Comparison of ENCODE assay signal across 17 mouse cellular contexts in genomic region chr2:140169057-140169456, GRCm38 (mm10). TPM values are rescaled to one million over a fixed set of nuclear protein-coding genes. Genes with fewer than 3 reads are reported as not detected.
DNase-seq lines count a peak whose midpoint lies in the region; ATAC-seq and TF ChIP-seq lines count a peak whose summit lies in the region.
"Had no signal": no experiment of that assay in that cellular context is flagged by ENCODE, and none has a peak within 500 bp of the region (broad histone marks: within the 10 kb centered on the region; RNA-seq: fewer than 3 reads in every experiment).

No protein-coding gene starts in this region.

- H3K27me3 ChIP-seq in heart, embryonic 15.5 days: no peaks in the 10 kb centered on the region
- no peaks in the 10 kb centered on the region for H3K27me3 ChIP-seq in midbrain, embryonic 10.5 days (ENCODE audit: low read depth, poor library complexity, severe bottlenecking)
- H3K27me3 ChIP-seq in midbrain, postnatal 0 days (ENCODE audit: insufficient read depth, low read length): no peaks in the 10 kb centered on the region
- H3K27me3 ChIP-seq: hindbrain, embryonic 15.5 days; stomach, embryonic 15.5 days had no signal

- no peak overlapping the region for H3K4me3 ChIP-seq in heart, embryonic 15.5 days
- H3K4me3 ChIP-seq in midbrain, embryonic 10.5 days: peak overlapping the region; percentile 88
- no peak overlapping the region for H3K4me3 ChIP-seq in midbrain, postnatal 0 days (ENCODE audit: low read depth, low read length)

- no peak for DNase-seq in heart, postnatal 25 days (ENCODE audit: low spot score)
- no peak for DNase-seq in midbrain, embryonic 10.5 days (ENCODE audit: low spot score)
- DNase-seq in midbrain, postnatal 0 days (ENCODE audit: low spot score): no peak
- no peak for DNase-seq in embryo, embryonic 10 days (ENCODE audit: low spot score)
- DNase-seq in adrenal gland, postnatal 36 days: no peak
- DNase-seq: cerebellum, adult 2 months; heart, adult 18-20 months; kidney, postnatal 25 days; midbrain, embryonic 14.5 days; thymus, postnatal 36 days had no signal

- TF ChIP-seq CTCF in midbrain, postnatal 0 days (IDR thresholded peaks at IDR 0.05): no peak

- peak overlapping the region; percentile 79; the same call in 1 of the 2 replicates for H3K4me2 ChIP-seq in heart, embryonic 15.5 days
- H3K4me2 ChIP-seq in midbrain, postnatal 0 days (ENCODE audit: low read depth, low read length, poor library complexity, severe bottlenecking): no peak overlapping the region

- peaks cover 12% of the 10 kb centered on the region for H3K36me3 ChIP-seq in heart, embryonic 15.5 days
- H3K36me3 ChIP-seq in midbrain, embryonic 10.5 days: peaks cover 42% of the 10 kb centered on the region
- peaks cover 3% of the 10 kb centered on the region; the same call in 1 of the 2 replicates for H3K36me3 ChIP-seq in midbrain, postnatal 0 days (ENCODE audit: insufficient read depth, low read length)

- no peak overlapping the region for H3K27ac ChIP-seq in heart, embryonic 15.5 days
- H3K27ac ChIP-seq in midbrain, embryonic 10.5 days (replicated peaks): no peak overlapping the region
- H3K27ac ChIP-seq in midbrain, postnatal 0 days (ENCODE audit: low read depth, low read length): no peak overlapping the region
- H3K27ac ChIP-seq: hindbrain, embryonic 15.5 days; stomach, embryonic 15.5 days had no signal

- intact Hi-C loops in heart, postnatal 25 days (cut with DNase I): loop anchor here (5.0 kb wide), 1 partner anchor 107 kb away; no protein-coding TSS in a partner anchor

- H3K9me3 ChIP-seq in heart, embryonic 15.5 days (replicated peaks): no peaks in the 10 kb centered on the region
- no peaks in the 10 kb centered on the region for H3K9me3 ChIP-seq in midbrain, embryonic 10.5 days (replicated peaks)
- H3K9me3 ChIP-seq in midbrain, postnatal 0 days (ENCODE audit: low read length): no peaks in the 10 kb centered on the region
- H3K9me3 ChIP-seq: hindbrain, embryonic 15.5 days; stomach, embryonic 15.5 days had no signal

- H3K4me1 ChIP-seq in heart, embryonic 15.5 days (replicated peaks): peaks cover 12% of the 10 kb centered on the region
- peaks cover 23% of the 10 kb centered on the region for H3K4me1 ChIP-seq in midbrain, embryonic 10.5 days
- H3K4me1 ChIP-seq in midbrain, postnatal 0 days (ENCODE audit: insufficient read depth, low read length): peaks cover 3% of the 10 kb centered on the region

- H3K9ac ChIP-seq in heart, embryonic 15.5 days: no peak overlapping the region
- H3K9ac ChIP-seq in midbrain, postnatal 0 days (replicated peaks; ENCODE audit: low read length, poor library complexity, severe bottlenecking): no peak overlapping the region

- WGBS in heart, embryonic 15.5 days: 66% methylated on average over 1 of the region's 1 CpGs
- WGBS in midbrain, embryonic 10.5 days: 90% methylated on average over 1 of the region's 1 CpGs
- WGBS in midbrain, postnatal 0 days: 88% methylated on average over 1 of the region's 1 CpGs

- no peak for ATAC-seq in heart, embryonic 15.5 days (replicated peaks; ENCODE audit: insufficient number of reproducible peaks, insufficient read depth, low FRiP score, low read depth)
- no peak for ATAC-seq in midbrain, postnatal 0 days (ENCODE audit: low FRiP score)
- 0 out of 2 replicates have a peak, but pooled peaks have one; percentile 13 for ATAC-seq in granulocyte monocyte progenitor cell, adult 5-6 weeks (replicated peaks; ENCODE audit: poor library complexity, severe bottlenecking)

RNA-seq across cellular contexts. Expression of gene Esf1, which starts 1.3 kb away (rescaled TPM):
- 12.8 and 14.9 TPM in 2 replicates for polyA plus RNA-seq in heart, embryonic 15.5 days (2015; fragmentation: Nextera tagmentation; extraction: Ambion mirVana)
- 10 to 100 TPM; 12.5 to 12.6 TPM for total RNA-seq in heart, postnatal 25 days (2021)
- polyA plus RNA-seq in midbrain, embryonic 10.5 days (2016; fragmentation: Nextera tagmentation; extraction: Ambion mirVana): 26.9 and 28.3 TPM in 2 replicates
- total RNA-seq in midbrain, postnatal 0 days (2014; rRNA removed): 6.4 and 8.9 TPM in 2 replicates
- 13.7 and 17.2 TPM in 2 replicates for polyA plus RNA-seq in midbrain, postnatal 0 days (2015; fragmentation: Nextera tagmentation; extraction: Ambion mirVana)
- 25.0 and 36.0 TPM in 2 replicates for total RNA-seq in granulocyte monocyte progenitor cell, adult 5-6 weeks (2014; fragmentation: Nextera tagmentation)
- total RNA-seq in granulocyte monocyte progenitor cell, adult 5-6 weeks (2017): 48.8 and 63.6 TPM in 2 replicates
- total RNA-seq in adrenal gland, postnatal 36 days (2021): 10 to 100 TPM; 24.8 to 27.0 TPM

RNA-seq across cellular contexts. Expression of gene Ndufaf5, which starts 1.4 kb away (rescaled TPM):
- 33.6 and 39.2 TPM in 2 replicates for polyA plus RNA-seq in heart, embryonic 15.5 days (2015; fragmentation: Nextera tagmentation; extraction: Ambion mirVana)
- total RNA-seq in heart, postnatal 25 days (2021): 10 to 100 TPM; 35.4 to 37.7 TPM
- polyA plus RNA-seq in midbrain, embryonic 10.5 days (2016; fragmentation: Nextera tagmentation; extraction: Ambion mirVana): 26.8 and 29.0 TPM in 2 replicates
- 33.0 and 35.2 TPM in 2 replicates for total RNA-seq in midbrain, postnatal 0 days (2014; rRNA removed)
- polyA plus RNA-seq in midbrain, postnatal 0 days (2015; fragmentation: Nextera tagmentation; extraction: Ambion mirVana): 59.1 and 60.0 TPM in 2 replicates
- 14.7 and 23.7 TPM in 2 replicates for total RNA-seq in granulocyte monocyte progenitor cell, adult 5-6 weeks (2014; fragmentation: Nextera tagmentation)
- 20.1 and 30.9 TPM in 2 replicates for total RNA-seq in granulocyte monocyte progenitor cell, adult 5-6 weeks (2017)
- total RNA-seq in adrenal gland, postnatal 36 days (2021): 10 to 100 TPM; 19.9 to 22.7 TPM

RNA-seq across cellular contexts. Expression of gene Gm17374, which starts 17.2 kb away (rescaled TPM):
- polyA plus RNA-seq in heart, embryonic 15.5 days (2015; fragmentation: Nextera tagmentation; extraction: Ambion mirVana): not detected in 2 replicates
- not detected for total RNA-seq in heart, postnatal 25 days (2021)
- polyA plus RNA-seq in midbrain, embryonic 10.5 days (2016; fragmentation: Nextera tagmentation; extraction: Ambion mirVana): not detected in 2 replicates
- total RNA-seq in midbrain, postnatal 0 days (2014; rRNA removed): not detected in 2 replicates
- not detected in 2 replicates for polyA plus RNA-seq in midbrain, postnatal 0 days (2015; fragmentation: Nextera tagmentation; extraction: Ambion mirVana)
- not detected in 2 replicates for total RNA-seq in granulocyte monocyte progenitor cell, adult 5-6 weeks (2014; fragmentation: Nextera tagmentation)
- not detected in 2 replicates for total RNA-seq in granulocyte monocyte progenitor cell, adult 5-6 weeks (2017)
- total RNA-seq in adrenal gland, postnatal 36 days (2021): not detected
- total RNA-seq: heart, adult 18-20 months; layer of hippocampus, postnatal 25 days; liver, adult 2 months had no signal
- polyA plus RNA-seq: cerebellum, adult 2 months; embryonic facial prominence, embryonic 11.5 days; hindbrain, embryonic 15.5 days; liver, adult 2 months; midbrain, embryonic 14.5 days; stomach, embryonic 15.5 days had no signal
